Mouse (Mus musculus) spleen, adult 2 months (tissue): ENCODE measurements at regions not wholly inside any gene's neighbourhood (a gene's known extent, or its start where the extent isn't known, plus 50 kb on each side); places are given as distances from the start of the nearest gene placed in this dataset.

Experiments
- CTCF ChIP-seq: fragments of 200-500 bp; IDR thresholded peaks from 2 replicates; pipeline ENCODE4 v1.5.1; 2011; ENCODE audit warnings: mild to moderate bottlenecking, inconsistent platforms; ENCODE audit not compliant: insufficient read depth, insufficient read length, insufficient replicate concordance; ENCODE audit errors: extremely low read depth
- POLR2A ChIP-seq: fragments of 200-500 bp; IDR thresholded peaks from 2 replicates; pipeline ENCODE4 v1.6.1; 2011; ENCODE audit warnings: low read depth, low read length, inconsistent platforms

DNA sequence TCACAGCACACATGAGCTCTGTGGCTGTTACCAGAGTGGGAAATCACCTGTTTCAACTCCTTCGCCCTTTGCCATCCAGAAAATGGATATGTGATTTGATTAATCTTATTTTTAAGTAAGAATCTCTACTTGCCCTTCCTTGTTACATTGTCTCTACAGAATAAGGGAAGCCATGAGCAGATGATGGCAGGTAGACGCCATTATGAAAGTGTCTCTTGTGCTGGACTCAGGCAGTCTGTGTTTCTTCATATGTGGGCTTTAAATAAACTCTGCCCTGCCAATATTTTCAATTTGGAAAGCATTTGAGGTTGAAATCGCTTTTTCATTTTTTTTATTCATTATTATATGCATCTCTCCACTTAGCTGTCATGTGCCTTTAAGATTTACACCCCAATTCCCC is 394.6 kb downstream of the Basp1 start:
- TF ChIP-seq CTCF: no peak
- no peak for TF ChIP-seq POLR2A
